Mouse (Mus musculus) gastrocnemius, adult 18-20 months (tissue): Measurements from ENCODE around the gene Adsl. TPM values are rescaled to one million over a fixed set of nuclear protein-coding genes. Genes with fewer than 3 reads are reported as not detected.

Source experiments
- DNase-seq: peaks from one replicate; pipeline ENCODE4 v3.0.0; 2021; ENCODE audit warnings: low spot score
- total RNA-seq, 2 experiments: library from RNA; stranded (reverse); gene quantifications; 2 replicates each; pipeline ENCODE4 v1.2.3; 2021

Adsl gene
- total RNA-seq, 2 experiments from 2014 or later = 159 to 170 TPM

DNA sequence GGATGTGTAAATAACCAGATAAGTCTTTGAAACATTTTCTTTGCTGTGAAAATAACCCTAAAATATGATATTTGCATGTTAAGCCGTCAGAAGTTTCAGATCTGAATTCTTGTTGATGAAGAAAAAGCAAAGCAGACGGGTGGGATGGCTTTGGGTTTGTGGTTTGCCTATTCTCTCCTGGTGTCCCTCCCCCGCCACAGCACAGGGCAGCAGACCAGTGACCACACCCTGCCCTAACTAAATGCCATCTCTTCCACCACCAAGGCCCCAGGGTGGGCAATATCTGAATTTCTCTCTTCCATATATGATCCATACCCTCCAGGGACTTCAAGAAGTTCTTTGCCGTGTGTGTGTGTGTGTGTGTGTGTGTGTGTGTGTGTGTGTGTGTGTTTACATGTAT lies 9.7 kb upstream of the Adsl start:
- DNase-seq = no peak

DNA sequence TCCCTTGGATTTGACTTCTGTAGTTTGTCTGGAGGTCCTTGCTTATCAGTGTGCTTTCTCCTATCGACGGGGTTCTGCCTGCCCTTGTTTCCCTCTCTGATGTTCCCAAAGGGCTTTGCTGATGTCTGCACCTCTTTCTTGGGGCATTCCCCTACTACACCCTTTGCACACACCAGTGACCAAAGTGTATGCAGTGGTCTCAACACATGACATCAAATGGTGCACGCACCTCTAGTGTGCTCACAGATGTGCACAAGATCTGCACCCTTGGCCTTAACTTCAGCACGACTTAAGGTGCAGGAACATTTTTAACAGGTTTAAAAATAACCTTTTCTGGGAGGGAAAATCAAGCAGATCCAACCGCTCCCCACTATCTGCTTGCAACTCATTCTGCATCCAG lies 8.9 kb upstream of the Adsl start:
- no peak for DNase-seq

DNA sequence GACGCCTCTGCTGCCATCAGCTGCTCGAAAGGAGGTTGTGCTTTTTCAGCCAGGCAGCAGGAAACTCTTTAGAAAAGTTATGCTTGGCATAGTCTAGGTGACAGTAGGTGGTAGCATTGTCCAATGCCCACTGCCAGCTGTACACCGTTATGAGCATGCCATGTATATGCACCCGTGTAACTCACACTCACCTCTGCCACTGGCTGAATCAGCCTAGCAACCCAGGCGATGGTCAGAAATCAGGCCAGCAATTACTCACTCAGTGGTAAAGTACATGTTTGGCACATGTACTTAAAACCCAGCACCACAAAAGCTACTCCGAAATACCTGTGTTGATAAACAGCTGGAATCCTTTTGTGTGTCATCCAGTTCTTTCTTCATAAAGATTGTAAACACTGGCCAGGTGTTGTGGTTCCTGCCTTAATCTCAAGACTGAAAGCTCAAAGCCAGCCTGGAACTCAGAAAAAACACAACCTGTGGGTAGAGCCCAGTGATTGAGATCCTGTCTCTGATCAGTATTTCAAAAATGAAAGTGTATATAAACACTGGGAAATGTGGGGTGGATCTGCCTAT lies 6.7 kb upstream of the Adsl start:
- DNase-seq = no peak

DNA sequence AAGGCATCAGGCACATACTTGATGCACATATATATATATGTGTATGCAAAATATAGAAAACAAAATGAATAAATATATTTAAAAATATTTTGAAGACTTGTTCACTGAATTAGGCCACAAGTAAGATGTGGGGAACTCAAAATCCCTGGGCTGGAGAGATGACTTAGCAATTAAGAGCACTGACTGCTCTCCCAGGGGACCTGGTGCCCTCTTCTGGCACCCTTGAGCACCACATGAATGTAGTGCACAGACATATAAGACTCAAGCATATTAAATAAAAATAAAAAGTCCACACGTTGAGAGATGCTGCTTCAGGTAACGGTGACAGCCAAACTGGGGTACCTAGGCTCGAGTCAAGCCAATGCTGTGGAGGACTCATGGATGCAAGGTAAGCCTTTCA lies 2.4 kb upstream of the Adsl start:
- no peak for DNase-seq

DNA sequence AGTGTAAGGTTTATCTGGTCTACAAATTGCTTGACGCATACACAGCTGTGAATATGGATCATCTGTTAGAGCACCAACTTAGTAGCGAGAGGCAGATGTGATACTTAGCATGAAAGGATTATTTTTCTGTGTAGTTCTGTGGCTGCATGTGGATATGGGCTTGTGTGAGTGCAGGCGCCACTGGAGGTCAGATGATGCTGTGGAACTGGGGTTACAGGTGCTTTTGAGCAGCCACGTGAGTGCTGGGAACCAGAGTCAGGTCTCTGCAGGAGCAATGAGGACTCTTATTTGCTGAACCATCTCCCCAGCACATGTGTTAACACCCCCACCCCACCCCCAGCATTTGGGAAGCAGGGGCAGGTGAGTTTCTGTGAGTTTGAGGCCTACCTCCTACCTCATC lies 1.1 kb downstream of the Adsl start:
- no peak for DNase-seq

DNA sequence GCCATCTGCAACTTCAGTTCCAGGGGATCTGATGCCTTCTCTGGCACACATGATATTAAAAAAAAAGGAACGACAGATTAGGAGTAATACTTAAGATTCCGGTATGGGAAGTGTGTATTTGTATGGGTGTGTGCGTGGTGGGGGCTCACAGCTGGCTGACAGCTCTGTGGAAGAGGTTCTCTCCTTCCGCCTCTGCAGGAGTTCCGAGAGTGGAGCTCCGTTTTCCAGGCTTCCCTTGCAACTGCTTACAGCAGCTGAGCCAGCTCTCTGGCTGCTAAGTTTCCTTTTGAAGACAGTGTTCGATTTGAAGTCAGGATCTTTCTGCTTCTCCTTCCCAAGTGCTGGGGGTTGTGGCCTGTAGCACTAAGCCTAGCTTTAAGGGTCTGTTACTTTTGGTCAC lies 1.8 kb downstream of the Adsl start:
- DNase-seq = no peak

DNA sequence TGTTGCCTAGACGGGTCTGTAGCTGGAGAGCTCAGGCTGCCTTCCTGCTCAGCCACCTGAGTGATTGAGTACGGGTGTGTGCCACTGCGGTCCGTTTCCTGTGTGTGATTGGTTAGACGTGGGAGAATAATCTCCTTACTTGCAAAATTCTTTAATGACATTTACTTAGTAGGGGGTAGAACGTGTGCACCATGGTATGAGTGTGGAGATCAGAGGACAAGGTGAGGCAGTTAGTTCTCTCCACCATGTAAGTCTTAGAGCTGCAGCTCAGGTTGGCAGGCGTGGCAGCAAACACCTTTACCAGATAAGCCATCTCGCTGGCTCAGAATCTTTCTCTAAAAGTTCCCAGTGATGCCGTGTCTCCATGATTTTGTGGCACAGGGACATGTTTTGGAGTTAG lies 5.7 kb downstream of the Adsl start:
- DNase-seq = no peak

DNA sequence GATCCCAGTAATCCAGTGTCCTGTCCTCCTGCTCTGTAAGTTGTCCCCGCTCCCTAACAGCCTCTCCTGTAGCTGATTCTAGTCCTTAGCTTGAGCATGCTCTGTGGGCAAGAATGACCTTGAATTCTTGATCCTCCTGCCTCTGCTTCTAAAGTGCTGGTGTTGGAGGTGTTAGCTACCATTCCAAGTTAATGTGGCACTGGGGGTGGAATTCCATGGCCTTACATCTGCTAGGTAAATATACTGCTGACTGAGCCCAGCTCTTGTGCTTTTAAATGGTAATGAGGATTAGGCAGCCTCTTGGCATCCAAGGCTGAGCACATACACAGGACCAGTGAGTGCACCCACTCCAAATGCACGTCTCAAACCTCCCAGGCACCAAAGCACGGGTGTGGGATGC lies 6.6 kb downstream of the Adsl start:
- no peak for DNase-seq

DNA sequence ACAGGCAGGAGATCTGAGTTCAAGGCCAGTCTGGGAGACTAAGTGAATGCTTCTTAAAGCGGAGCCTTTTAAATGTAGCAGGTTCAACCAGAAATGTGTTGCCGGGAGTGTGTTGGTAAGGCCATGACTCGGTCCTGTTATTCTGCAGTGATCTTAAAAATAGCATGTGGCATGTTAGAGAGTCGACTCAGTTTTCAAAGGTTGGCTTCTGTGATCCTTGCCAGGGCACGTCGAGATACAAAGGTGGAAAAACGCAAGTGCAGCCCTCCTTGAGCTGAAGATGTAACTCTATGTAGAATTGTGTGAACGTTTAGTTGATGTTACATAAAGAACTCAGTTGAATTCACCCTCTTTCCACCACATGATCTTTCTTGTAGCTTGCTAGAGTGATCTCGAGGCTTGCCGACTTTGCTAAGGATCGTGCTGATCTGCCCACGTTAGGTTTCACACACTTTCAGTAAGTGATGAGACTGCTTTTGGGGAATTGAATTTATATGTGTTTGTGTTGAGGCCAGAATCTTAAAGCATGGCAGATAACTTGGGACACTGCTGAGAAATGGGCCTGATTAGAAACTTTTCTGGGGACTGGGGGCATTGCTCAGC lies 7.6 kb downstream of the Adsl start:
- peak; percentile 63 for DNase-seq

DNA sequence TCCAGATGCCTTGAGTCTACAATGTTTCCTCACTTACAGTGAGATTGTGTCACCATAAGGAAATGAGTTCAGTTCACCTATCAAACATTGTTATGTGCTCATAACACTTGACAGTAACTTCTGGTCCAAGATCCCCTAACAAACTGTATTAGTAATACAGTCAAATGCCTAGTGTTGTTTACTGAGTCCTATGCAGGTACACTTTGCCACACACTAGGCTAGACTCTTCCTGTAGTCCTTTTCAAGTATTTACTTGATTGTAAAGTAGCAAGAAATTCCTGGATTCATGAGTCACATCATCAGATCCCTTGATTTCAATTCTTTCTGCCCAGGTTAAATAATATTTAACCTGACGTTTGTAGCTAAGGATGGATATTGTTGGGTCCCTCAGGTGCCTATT lies 21.1 kb downstream of the Adsl start:
- DNase-seq = no peak

DNA sequence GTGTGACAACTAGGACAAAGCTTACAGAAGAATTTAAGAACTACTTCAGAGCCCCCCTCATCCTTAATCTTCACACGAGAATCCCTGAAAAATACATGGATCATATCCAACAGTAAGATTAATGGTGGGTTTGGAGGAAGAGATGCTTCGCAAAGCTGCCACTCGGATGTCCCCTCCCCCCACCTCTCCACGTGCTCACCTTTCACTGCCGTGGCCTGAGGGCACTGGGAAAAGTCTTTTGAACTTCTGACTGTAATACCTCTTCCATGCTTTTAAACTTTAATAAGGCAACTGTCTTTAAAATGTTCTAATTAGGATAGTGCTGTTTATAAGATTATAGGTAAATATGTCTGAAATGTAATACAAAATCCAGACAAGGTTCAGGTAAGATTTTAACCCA lies 26.0 kb downstream of the Adsl start:
- DNase-seq = no peak

DNA sequence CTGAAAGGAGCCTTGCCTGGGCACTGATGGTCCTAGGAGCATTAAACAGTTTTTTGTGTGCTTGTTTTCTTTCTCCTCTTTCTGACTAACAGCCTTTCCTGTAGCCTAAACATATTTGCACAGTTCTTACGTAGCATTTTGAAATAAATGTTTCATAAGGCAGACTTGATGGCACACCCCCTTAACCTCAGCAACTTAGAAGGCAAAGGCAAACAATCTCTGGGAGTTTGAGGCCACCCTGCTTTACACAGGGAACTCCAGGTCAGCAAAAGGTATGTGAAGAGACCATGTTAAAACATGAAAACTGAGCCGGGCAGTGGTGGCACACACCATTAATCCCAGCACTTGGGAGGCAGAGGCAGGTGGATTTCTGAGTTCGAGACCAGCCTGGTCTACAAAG lies 27.4 kb downstream of the Adsl start:
- DNase-seq = no peak

DNA sequence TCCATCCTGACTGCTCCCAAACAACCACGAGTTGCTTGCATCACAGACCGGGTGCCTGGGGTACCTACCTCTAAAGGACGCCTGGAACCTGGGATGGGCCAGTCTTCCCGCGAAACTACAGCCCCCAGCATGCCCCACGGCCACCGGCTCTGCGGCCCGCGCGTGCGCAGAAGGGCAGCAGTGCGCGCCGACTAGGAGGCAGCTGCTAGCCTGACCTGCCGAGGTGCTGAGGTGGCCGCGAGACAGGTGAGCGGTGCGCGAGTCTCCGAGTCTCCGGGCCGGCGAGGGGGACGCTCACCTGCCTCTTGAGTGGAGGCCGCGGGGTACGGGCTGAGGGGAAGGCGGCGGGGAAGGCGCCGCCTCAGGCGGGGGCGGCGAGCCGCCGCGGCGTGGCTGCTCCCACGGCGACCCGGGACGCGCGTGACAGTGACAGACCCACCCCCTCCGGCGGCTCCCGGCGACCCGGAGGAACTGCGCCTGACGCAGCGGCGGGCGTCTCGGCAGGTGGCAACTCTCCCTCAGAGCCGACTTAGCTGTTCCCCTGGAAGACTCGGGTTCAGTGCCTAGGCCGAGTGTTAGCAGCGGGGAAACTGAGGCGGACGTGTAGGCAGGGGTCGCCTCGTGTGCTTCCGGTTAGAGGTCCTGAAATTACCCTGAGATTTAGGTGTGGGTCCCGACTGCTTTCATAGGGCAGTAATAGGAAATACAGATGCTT lies 29.5 kb downstream of the Adsl start, which contains the start of gene Sgsm3:
Gene Sgsm3, plus strand, starts transcription at position 146 of the 715 bp plus-strand sequence.
- peak; percentile 82 for DNase-seq

DNA sequence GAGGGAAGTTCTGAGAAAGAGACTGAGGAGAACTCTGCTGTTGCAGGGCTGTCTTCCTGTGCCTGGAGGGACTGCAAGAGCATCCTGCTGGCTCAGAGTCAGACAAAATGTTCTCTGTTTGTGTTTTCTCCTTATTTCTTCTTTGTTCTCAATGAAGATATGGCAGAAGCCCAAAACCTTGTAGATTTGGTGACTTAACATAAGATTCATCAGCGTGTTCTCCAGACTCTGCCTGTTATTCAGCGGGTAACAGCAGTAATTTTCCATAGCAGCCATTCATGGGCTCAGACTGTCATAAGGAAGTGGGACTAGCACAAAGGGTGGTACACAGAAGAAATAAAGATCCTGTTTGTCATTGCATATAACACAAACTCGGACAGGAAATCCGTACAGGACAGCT lies 31.3 kb downstream of the Adsl start:
- no peak for DNase-seq

DNA sequence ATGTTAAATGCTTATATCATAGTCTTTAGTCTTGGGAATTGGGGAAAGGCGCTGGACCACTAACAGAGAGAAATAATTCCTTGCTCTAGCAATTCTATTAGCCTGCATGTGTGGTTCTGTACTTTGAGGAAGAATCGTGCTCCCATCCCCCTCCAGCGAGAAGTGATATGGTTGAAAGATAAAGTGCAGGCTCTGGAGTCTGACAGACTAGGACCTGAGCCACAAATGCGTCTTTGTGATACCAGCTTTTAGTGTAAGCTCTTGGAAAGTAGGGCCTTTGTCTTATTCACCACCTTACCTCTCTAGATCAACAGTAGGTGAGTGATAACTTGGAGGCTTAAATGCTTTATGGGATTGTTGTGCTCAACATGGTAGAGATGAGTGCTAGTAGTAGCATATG lies 32.9 kb downstream of the Adsl start:
- DNase-seq = no peak

DNA sequence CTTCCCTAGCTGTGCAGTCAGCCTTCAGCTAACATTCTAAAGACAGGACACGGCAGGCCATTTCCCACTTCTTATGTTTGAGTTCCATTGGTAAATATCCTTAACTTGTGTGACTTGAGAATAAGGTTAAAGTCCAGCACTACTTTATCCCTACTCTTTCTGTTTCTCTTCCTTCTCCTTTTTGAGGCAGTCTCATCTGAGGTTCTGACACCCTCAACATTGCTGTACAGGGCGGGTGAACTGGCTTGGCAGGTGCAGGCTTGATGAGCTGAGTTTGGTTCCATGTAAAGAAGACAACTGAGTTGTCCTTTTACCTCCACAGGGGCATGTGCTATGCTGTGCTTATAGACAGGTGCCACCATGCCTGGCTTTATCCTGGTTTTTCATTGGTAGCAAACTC lies 35.0 kb downstream of the Adsl start:
- no peak for DNase-seq

DNA sequence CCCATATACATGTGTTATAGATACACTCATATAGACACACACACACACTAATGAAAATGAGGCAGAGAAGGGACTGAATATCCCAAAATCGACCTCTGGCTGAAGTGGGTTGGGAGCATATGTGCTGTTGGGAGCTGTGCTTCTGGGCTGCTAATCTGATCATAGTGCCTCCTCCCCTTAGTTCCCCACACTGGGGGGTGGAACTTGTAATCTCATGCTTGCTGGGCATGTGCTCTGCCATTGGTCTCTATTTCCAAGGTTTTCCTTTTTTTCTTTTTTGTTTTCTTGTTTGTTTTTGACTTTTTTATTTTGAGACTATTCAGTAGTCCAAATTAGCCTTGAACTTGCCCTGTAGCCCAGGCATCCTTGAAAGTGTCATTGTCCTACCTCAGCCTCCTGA lies 40.0 kb downstream of the Adsl start:
- no peak for DNase-seq

DNA sequence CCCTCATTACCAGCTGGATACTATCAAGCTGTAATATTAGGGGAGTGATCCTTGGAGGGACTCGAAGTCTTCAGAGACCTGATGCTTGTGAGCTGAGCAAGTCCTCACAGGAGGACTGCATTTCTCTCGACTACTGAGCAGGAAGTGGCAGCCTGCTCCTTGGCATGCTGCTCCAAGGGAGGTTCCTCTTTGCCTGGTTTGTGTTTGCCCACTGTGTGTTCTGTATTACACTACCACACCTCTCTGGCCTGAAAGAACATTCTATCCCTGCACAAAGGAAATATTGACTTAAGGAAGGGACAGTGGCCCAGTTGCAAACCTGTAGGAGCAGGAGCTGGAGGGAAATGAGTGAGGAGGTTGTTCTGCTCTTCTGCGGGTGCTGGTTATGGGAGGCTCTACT lies 41.4 kb downstream of the Adsl start:
- no peak for DNase-seq

DNA sequence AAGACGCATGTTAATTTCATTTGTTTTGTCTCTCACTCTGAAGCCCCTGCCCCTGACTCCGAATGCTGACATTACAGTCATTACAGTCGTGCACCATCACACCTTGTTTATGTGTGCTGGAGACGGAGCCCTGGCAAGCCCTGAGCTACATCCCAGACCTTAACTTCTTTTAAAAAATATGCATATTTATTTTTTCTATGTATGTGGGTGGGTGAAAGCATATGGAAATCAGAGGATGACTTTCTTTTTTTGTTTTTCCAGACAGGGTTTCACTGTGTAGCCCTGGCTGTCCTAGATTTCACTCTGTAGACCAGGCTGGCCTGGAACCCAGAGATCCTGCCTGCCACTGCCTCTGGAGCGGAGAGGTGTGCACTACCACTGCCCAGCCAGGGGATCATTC lies 46.7 kb downstream of the Adsl start:
- no peak for DNase-seq

DNA sequence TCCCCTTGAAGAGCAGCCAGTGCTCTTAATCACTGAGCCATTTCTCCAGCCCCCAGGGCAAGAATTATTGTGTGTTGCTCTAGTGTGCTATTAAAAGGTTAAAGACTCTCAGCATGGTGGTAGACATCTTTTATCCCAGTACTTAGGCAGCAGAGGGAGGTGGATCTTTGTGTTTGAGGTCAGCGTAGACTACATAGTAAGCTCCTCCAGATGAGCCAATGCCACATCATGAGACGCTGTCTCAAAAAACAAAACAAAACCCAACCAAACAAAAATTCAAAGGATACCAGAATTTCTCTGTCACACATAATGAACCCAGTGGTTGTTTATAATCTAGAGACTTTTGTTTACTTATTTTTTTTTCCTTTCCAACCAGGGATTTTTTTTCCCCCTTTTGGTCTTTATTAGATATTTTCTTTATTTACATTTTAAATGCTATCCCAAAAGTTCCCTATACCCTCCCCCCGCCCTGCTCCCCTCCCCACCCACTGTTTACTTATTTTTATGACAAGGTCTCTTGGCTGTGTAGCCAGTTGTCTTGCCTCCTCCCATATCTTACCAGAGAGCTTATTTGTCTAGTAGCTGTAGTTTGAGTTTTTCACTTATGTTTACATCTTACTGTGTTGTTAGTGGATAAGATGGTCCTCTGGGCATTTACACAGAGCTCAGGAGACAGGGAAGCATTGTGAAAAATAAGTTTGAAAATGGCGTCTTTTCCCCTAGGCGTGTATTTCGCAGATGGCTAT lies 48.0 kb downstream of the Adsl start:
- no peak for DNase-seq

DNA sequence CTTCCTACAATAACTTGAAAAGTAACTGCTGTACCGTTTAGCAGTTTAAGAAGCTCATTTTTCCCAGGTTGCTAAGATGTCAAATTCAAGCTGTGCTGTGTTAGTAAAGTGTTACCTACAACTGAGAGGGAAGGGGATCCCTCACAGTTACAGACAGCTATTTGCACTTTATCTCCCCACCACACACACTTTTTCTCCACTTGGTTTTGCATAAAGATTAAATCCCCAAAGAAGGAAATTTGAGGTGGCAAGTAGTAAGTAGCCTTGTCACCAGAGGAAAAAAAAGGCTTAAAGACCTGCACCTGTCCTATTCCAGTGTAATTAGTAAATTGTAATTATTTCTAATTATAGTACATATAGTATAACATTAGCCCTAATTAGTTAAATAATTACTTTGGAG lies 48.8 kb downstream of the Adsl start:
- DNase-seq = no peak

DNA sequence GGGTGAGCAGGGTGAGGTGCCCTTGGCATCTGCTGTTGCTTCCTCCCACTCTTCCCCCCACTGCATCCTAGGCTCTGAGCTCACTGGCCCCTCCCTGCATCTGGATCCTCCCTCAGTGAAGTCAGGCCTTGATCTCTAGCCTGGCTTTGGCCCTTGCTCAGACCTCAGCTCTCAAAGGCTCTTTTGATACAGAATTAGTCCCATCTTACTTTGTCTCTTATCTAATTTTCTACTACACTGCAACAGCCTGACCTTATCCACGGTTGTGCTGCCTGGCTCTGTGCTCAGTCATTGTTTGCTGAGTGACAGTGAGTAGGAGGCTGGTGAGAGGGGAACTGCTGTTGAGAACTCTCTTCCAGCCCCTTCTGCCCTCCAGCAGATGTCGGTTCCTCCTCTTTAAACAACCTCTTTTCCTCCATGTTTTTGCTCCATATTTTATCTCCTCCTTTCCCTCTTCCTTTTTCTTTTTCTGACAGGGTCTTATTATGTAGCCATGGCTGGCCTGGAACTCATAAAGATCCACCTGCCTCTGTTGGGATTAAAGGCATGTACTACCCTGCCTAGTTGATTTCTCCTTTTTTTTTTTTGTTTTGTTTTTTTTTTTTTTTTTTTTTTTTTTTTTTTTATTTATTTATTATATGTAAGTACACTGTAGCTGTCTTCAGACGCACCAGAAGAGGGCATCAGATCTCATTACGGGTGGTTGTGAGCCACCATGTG lies 52.3 kb downstream of the Adsl start:
- DNase-seq = no peak
